Mouse (Mus musculus): ENCODE results near the gene Ift88. TPM values are rescaled to one million over a fixed set of nuclear protein-coding genes. Genes with fewer than 3 reads are reported as not detected.

Gene Ift88
- total RNA-seq, 2 experiments from 2014 or later, result 5.2 to 5.3 TPM

Other genes with a start within 250 kb of the Ift88 start
- 1 to 10 TPM; 4.7 to 6.8 TPM for gene Cryl1, start 25.5 kb upstream of the Ift88 start, total RNA-seq (2021)
- gene Il17d, start 100.7 kb downstream of the Ift88 start, total RNA-seq (2021), result 1 to 10 TPM; 7.7 to 9.3 TPM
- 10 to 100 TPM; 23.2 to 27.4 TPM for gene Eef1akmt1, start 147.6 kb downstream of the Ift88 start, total RNA-seq (2021)
- gene Xpo4, start 241.4 kb downstream of the Ift88 start, total RNA-seq (2021), result 10 to 100 TPM; 12.3 to 17.0 TPM

Measured in gastrocnemius, postnatal 10 days (tissue).